Mouse (Mus musculus) forelimb bud, embryonic 11.5 days (tissue): ENCODE measurements around the gene Ecd.
"Not testable (repeated sequence)": the region's sequence is repeated elsewhere in the genome, so short reads cannot be mapped to it uniquely, and the experiment has no call there.

ENCODE experiments used
- DNase-seq: peaks from one replicate; pipeline ENCODE4 v3.0.0-alpha.2; 2012; ENCODE audit warnings: low read depth, low spot score

The Ecd gene

DNA sequence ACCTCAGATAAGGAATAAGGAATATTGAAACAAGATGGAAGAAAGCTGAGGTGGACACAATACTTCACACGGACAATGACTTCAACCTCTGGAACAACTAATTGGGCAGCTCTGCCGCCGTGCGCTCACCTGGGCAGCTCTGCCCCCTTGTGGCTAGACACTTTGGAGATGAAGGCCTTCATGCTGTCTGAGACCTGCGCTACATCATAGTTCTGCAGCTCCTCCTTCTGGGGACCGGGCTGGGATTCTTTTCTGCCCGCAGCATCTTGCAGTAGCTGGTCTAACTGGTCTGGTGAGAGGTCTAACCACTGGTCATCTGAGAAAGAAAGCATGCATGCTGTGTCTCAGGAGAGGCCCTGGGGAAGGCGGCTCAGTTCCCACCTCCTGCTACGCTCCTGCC, 19.4 kb downstream of the Ecd start:
- DNase-seq: peak; percentile 20

DNA sequence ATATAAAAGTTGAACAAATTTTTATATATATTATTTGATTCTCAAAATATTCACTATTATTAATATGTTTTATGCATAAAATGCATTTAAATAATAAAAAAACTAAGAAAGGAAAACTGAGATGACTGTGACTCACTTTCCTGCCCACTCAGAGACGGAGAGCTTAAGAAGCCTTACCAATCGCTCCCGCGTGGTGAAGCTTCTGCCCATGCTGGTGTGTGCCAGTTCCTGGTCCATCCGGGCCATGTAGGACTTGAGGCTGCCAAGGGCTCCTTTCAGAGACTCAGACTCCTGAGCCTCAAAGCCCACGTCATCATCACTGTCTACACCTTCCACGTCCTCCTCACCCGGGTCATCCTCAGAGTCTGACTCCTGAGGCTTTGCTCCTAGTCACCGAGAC, 23.7 kb downstream of the Ecd start:
- no peak for DNase-seq

DNA sequence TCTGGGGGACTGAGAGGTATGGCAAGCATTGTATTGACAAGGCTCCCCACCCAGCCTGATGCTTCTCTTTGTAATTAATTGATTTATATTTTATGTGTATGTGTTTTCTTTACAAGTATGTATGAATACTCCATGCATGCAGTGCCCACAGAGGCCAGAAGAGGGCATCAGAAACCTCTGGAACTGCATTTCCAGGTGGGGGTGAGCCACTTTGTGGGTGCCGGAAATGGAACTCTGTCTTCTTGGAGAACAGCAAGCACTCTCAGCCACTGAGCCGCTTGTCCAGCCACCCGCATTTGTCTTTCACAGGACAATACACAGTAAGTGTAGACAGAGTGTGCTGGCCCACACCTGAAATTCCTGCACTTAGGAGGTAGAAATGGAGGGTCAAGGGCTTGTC, 28.5 kb downstream of the Ecd start:
- peak; percentile 33 for DNase-seq

DNA sequence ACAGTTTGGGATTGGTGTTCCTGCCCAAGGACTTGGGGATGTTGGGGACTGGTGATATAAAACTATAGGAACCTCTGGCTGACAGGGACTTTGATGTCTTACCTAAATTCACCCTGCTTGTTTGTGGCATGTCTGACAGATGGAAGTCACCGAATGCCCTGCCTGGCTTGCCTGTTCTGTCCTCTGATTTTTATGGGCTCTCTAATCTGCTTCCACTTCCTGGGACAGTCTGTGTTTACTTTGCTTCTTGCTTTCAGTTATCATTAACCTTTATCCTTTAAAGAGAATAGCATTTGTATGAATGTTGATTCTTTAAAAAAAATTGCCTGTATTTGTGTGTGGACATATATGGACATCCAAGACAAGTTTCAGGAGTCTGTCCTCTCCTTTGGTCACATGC, 32.8 kb downstream of the Ecd start:
- DNase-seq: no peak

DNA sequence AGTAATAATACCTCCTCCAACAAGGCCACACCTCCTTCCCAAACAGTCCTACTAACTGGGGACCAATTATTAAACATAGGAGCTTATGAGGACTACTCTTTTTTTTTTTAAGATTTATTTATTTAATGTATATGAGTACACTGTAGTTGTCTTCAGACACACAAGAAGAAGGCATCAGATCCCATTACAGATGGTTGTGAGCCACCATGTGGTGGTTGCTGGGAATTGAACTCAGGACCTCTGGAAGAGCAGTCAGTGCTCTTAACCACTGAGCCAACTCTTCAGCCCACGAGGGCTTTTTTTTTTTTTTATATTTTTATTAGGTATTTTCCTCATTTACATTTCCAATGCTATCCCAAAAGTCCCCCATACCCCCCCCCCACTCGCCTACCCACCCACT, 42.8 kb downstream of the Ecd start:
- not testable (repeated sequence) for DNase-seq

DNA sequence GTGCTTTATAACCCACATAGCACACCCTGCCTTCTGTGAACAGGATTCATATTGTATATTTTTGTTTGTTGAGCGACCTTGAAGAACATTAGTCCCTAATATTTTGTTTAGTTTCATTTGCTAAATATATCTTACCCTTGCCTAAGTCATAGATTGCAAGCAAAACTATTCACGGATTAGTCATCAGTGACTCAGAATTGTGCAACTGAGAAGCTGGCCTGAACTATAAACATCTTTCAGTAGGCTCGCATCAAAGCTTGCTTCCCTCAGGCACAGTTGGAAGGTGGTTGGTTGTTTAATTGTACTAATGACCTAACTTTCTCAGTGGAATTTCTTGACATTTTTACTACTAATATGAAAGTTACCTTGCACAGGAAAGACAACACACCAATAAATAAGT, 49.8 kb downstream of the Ecd start:
- no peak for DNase-seq

DNA sequence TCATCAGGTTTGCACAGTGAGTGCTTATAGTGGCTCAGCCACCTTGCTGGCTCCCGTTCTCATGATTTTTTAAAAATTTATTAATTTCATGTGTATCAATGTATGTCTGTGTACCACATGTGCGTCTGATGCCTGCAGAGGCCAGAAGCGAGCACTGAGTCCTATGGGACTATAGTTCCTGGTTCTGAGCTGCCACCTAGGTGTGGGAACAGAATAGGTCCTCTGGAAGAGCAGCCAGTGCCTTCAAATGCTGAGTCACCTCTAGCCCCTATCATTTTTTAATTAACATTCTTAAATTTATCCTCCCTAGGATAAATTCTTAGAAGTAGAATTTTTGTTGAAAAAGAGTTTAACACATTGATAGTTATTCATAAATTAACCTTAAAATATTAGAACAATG, 50.3 kb downstream of the Ecd start:
- DNase-seq: no peak

DNA sequence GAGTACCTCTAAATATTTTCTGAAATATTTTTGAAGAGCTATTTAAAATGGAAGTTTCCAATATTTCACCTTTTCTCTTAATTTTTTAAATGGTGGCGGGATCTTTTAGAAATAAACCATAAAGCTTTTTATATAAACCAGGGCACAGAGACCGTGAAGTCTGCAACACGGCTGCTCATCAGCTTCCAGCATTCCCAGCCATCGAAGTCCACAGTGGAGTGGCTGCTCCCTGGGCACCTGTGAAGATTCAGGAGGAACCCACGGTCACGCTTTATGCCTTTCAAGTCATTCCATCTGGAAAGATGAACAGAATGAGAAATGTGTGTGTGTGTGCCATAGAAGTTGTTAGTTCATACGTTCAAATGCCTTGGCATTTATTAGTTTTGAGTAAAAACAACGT, 53.0 kb downstream of the Ecd start:
- DNase-seq: no peak

DNA sequence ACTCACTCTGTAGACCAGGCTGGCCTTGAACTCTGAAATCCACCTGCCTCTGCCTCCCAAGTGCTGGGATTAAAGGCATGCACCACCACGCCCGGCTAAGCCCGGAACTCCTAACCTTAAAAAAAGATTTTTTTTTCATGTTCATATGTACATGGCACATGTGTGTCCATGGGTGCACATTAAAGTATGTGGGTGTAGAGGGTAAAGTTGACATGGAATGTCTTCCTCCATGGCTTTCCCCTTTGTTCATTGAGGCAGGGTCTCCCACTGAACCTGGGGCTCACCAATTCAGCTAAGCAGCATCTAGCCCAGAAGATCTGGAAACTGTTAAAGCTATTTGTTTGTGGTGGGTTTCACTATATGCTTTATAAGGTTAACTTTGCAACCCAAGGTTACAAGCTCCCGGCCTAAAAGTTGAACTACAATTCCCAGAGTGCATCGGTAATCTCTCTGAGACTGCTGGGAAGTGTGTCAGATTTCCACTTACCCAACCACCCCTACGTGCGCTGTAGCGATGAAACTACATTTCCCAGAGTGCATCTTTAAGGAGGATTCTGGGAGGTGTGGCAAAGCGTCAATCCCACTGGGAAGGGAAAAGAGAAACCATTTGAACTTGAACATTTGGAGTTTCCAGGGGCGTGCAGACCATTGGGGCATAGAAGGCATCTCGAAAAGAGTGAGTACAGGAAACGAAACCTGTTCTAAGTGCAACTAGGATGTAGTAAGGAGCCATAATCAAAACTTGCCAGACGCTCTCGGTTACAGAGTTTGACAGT, 53.6 kb downstream of the Ecd start, which contains the start of gene Nudt13:
Nudt13 (plus strand) TSS at position 581 of the 776 bp plus-strand sequence.
- DNase-seq: peak; percentile 92

DNA sequence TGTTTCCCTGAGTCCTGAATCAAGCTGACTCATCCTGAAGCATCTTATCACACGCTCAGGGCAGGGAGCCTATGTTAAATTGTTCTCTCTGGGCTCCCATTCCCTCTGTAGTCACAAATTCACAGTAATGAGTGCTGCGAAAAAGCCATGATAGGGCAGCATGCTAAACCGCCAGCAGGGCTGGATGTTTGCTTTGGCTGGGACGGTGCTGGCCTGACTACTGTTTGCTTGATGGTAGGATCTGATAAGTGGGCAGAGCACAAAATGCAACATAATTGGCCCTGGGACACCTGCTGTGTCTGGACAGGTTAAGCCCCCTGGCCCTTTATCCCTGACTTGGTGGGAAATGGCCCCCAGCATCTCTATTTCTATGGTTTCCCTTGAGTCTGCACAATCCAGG, 56.5 kb downstream of the Ecd start:
- DNase-seq: no peak
